Mouse (Mus musculus) hindbrain, embryonic 12.5 days (tissue): ENCODE results near the gene Mrgprb1. TPM values are rescaled to one million over a fixed set of nuclear protein-coding genes. Genes with fewer than 3 reads are reported as not detected.
"Not testable (repeated sequence)": the region's sequence is repeated elsewhere in the genome, so short reads cannot be mapped to it uniquely, and the experiment has no call there.

Experiments used
- ATAC-seq: fragments of 200-750 bp; cut with Nextera tagmentation; 2 replicates; pipeline ENCODE4 v1.8.0; 2017; ENCODE audit warnings: moderate TSS enrichment; ENCODE audit not compliant: low FRiP score
- H3K27ac ChIP-seq: fragments of 300-500 bp; sonication (generic); 2 replicates; pipeline ENCODE4 v1.5.1; 2016; ENCODE audit warnings: mild to moderate bottlenecking
- H3K27me3 ChIP-seq: fragments of 300-500 bp; sonication (generic); 2 replicates; pipeline ENCODE4 v1.6.1; 2016; ENCODE audit warnings: mild to moderate bottlenecking
- H3K36me3 ChIP-seq: fragments of 300-500 bp; sonication (generic); 2 replicates; pipeline ENCODE4 v1.6.1; 2016; ENCODE audit warnings: mild to moderate bottlenecking
- H3K4me1 ChIP-seq: fragments of 300-500 bp; sonication (generic); 2 replicates; pipeline ENCODE4 v1.6.1; 2016
- H3K4me2 ChIP-seq: fragments of 300-500 bp; sonication (generic); replicated peaks from 2 replicates; pipeline ENCODE4 v1.6.1; 2016; ENCODE audit warnings: mild to moderate bottlenecking
- H3K4me3 ChIP-seq: fragments of 300-500 bp; sonication (generic); 2 replicates; pipeline ENCODE4 v1.5.1; 2016; ENCODE audit warnings: mild to moderate bottlenecking
- H3K9ac ChIP-seq: fragments of 300-500 bp; sonication (generic); 2 replicates; pipeline ENCODE4 v1.6.1; 2016; ENCODE audit warnings: mild to moderate bottlenecking, moderate library complexity
- H3K9me3 ChIP-seq: fragments of 300-500 bp; sonication (generic); replicated peaks from 2 replicates; pipeline ENCODE4 v1.6.1; 2016; ENCODE audit warnings: mild to moderate bottlenecking
- WGBS: fragments of 180-500 bp; shearing (Covaris S2); methylation state at CpG from one replicate; pipeline ENCODE4 v1.1.7; 2016; 5-methylcytosine and 5-hydroxymethylcytosine counted together
- polyA plus RNA-seq: library from polyadenylated mRNA; unstranded; fragments of >200 nt; fragmentation: Nextera tagmentation; extraction: Ambion mirVana; gene quantifications from 2 replicates; pipeline ENCODE4 v1.2.1, GENCODE M21; 2016

Mrgprb1 gene
- polyA plus RNA-seq = not detected in 2 replicates

DNA sequence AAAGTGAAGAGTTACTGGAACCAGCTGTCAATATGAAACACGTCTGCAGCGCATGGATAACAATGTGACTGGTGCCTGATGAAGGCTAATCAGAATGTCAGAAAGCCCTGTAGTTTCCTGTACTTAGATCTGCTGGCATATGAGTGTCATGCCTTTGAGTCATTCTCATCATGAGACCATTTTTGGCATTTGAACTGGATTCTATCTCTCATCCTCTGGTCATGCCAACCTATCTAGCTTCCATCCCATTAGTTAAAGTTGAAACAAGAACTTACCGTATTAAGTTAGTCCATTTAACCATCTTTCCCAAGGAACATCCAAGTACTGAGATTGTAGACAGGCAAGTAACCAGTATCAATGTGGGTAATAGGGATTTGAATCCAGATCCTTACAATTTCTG, at the start of gene Mrgprb1:
Gene Mrgprb1, minus strand, starts transcription at position 101 of the 400 bp plus-strand sequence.
- Histone ChIP-seq H3K4me3 (no peak within 1 kb of the TSS), H3K4me1 (no peaks in the 10 kb centered on the region), H3K9me3 (peaks cover 31% of the 10 kb centered on the region), H3K9ac (no peak within 1 kb of the TSS), H3K4me2 (no peak within 1 kb of the TSS), H3K36me3 (no peaks in the 10 kb centered on the region), H3K27me3 (no peaks in the 10 kb centered on the region), H3K27ac (no peak within 1 kb of the TSS)
- WGBS = 87% methylated on average over 3 of the region's 3 CpGs
- no peak for ATAC-seq

DNA sequence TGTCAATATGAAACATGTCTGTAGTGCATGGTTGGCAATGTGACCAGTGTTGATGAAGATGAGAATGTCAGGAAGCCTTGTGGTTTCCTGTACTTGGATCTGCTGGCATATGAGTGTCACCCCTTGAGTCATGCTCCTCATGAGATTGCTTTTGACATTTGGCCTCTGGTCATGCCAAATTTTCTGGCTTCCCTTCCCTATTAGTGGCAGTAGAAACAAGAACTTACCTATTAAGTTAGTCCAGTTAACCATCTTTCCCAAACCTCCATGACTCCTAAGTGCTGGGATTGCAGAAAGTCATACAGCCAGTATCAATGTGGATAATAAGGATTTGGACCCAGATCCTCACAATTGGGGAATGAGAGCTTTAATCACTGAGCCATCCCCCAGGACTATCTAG, 43.1 kb upstream of the Mrgprb1 start, which contains the start of gene Mrgprx2:
Gene Mrgprx2, minus strand, starts transcription at position 101 of the 400 bp plus-strand sequence.
- Histone ChIP-seq H3K27me3 (no peaks in the 10 kb centered on the region), H3K9me3 (peaks cover 18% of the 10 kb centered on the region), H3K36me3 (no peaks in the 10 kb centered on the region), H3K9ac (no peak within 1 kb of the TSS), H3K4me1 (no peaks in the 10 kb centered on the region), H3K4me3 (no peak within 1 kb of the TSS), H3K4me2 (no peak within 1 kb of the TSS), H3K27ac (no peak within 1 kb of the TSS)
- ATAC-seq = no peak

DNA sequence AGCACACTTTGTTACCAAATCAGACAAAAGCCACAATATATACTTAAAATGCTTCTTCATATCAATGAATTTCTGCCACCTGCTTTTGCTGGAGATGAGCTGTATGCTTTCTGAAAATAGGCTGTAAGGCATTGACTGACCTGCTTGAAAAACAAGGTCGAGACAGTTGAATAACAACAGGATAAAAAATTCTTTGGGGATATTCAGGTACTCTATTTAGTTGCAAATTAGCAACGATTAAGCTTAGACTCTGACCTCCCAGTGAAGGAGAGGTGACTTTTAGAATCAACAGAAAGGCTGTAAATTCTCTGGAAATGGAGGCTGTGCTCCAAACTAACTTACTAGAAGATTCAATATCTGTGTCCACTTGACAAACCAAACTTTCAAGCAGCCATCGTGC, 19.6 kb downstream of the Mrgprb1 start:
- no peaks in the 10 kb centered on the region for H3K4me1 ChIP-seq
- H3K4me3 ChIP-seq = no peak overlapping the region
- H3K4me2 ChIP-seq = no peak overlapping the region
- no peak overlapping the region for H3K27ac ChIP-seq
- no peaks in the 10 kb centered on the region for H3K27me3 ChIP-seq
- no peaks in the 10 kb centered on the region for H3K36me3 ChIP-seq
- peaks cover 38% of the 10 kb centered on the region for H3K9me3 ChIP-seq
- H3K9ac ChIP-seq = no peak overlapping the region
- 63% methylated on average over 3 of the region's 3 CpGs for WGBS
- ATAC-seq = no peak

DNA sequence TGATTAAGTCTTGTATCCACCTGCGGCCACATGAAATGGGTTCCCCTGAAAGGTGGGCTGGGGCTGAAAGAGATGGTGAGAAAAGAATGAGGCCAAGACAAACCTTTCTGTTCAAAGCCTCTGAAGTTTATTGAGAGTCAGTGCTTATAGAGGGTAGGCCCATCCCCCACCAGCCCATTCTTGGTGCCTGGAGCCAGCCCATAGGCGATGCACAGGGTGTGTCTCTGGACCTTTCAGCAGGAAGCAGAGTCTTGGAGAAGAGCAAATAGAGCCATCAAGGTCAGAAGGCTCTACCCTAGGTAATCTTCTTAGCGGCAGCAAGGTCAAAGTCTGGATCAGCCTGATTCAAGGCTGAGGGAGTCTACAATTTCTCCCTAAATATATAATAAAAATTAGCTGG, 20.2 kb downstream of the Mrgprb1 start:
- not testable (repeated sequence) for H3K4me2 ChIP-seq, H3K27ac ChIP-seq, H3K27me3 ChIP-seq, H3K36me3 ChIP-seq, H3K9ac ChIP-seq, H3K4me1 ChIP-seq, H3K4me3 ChIP-seq, ATAC-seq
- 75% methylated on average over 3 of the region's 3 CpGs for WGBS
- peaks cover 41% of the 10 kb centered on the region for H3K9me3 ChIP-seq

Other genes starting within 250 kb of the Mrgprb1 start
- gene Mrgprb8, start 67.8 kb downstream of the Mrgprb1 start, polyA plus RNA-seq = not detected in 2 replicates
- gene Mrgprx2, start 43.0 kb upstream of the Mrgprb1 start, polyA plus RNA-seq = not detected in 2 replicates
- gene Mrgprb2, start 101.7 kb upstream of the Mrgprb1 start, polyA plus RNA-seq = not detected in 2 replicates
- gene Mrgprb3, start 187.5 kb upstream of the Mrgprb1 start, polyA plus RNA-seq = not detected in 2 replicates